Mouse (Mus musculus): ENCODE data around the gene Josd2.

GRCm38 (mm10) chr7:44429534-44430488 is 38.0 kb upstream of the Josd2 start:
- TF ChIP-seq CTCF (IDR thresholded peaks at IDR 0.05; ENCODE audit: insufficient read depth, low read length) (no peak), POLR2A (IDR thresholded peaks at IDR 0.05; ENCODE audit: borderline replicate concordance, extremely low read depth, low read depth, low read length) (no peak)

Measured in lung, adult 2 months (tissue).